Mouse (Mus musculus): ENCODE data around the gene Abtb1. TPM values are rescaled to one million over a fixed set of nuclear protein-coding genes. Genes with fewer than 3 reads are reported as not detected.
A peak's percentile ranks its signal among the peaks of the same experiment; 100 is the strongest.

The Abtb1 gene
- total RNA-seq, 4 experiments from 2014 or later, result 32.5 to 43.7 (median 39.8) TPM

- DNase-seq, result no peak
Observed at GRCm38 (mm10) chr6:88800735-88801134, 41.0 kb downstream of the Abtb1 start.

GRCm38 (mm10) chr6:88800191-88800590, 41.6 kb downstream of the Abtb1 start:
- no peak for DNase-seq

- peak; percentile 63 for DNase-seq
Observed at GRCm38 (mm10) chr6:88794561-88794971, 47.2 kb downstream of the Abtb1 start.

DNA sequence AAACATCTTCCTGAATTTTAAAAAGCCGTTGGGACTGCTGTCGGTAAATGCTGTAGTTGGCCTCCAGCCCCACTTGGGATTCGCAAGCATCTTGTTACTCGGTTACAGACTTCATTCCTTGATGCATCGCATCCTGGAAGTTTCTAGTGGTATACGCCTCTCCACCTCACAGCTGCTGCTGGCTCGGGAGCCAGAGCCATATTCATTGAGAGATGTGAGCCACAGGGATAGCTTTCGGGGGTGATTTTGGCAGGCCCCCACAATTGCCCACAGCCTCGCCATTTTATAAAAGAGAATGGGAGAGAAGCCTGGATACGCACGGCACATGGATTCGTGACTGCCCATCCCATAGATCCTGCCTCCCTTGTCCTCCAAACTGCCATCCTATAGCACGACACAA, 47.9 kb downstream of the Abtb1 start:
- no peak for DNase-seq

DNA sequence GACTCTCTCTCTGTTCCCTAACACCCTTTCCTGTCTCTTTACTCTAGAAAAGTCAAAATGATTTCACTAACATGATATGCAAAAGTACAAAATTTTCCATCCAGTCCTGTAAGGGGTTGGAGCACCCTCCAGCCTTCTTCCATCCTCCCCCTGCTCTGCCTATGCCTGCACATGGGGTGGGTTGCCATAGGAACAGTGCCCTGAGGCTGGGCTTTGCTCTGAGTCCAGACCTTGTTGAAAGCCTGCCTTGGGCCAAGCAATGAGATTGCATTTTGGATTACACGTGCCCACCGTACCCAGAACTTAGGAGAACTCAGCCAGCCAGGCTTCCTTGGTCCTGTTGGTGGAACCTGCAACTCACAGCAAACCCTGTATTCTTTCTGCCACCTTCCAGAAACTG, 48.5 kb downstream of the Abtb1 start:
- no peak for DNase-seq

DNA sequence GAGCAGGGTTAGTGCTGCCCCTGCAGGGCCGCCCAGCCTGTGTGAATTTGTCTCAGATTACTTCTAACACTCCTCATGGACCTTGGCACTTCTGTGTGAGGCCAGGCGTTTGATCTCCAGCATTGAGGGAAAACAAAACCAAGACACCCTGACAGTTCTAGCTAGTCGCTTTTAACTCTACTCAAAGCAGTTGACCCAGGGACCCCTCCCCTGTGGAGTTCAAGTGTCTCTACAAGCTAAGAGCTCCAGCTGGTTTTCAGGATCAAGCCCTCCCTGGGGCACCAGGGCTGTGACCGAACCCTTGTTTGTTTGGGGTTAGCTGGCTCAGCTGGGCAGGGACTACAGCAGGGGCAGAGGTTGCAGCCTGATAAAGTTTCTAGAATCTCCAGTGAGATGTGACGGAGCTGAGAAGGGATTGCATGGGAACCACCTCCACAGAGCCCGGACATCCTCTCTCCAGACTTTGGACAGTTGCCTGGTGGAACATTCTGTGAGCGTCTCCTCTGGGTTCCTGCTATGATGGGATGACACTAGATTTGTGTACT, 49.6 kb downstream of the Abtb1 start:
- DNase-seq, result no peak

DNA sequence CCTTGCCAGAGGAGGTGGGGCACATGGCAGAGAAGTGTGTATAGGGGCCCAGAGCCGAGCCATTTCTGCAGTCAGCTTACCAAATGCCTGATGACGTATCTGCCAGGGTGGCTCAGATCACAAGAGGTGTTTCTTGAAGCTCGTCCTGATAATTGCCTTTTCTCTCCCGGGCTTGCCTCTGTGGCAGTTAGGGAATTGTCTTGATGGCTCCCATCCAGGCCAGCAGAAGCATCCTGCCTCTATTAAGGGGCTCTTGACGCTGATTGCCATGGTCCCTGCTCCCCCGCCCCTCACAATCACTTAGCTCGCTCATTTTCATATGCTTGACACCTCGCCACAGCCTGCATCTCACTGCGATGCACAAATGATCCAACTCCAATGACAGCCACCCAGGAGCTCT, 50.5 kb downstream of the Abtb1 start:
- no peak for DNase-seq

GRCm38 (mm10) chr6:88788219-88788618, 53.6 kb downstream of the Abtb1 start:
- DNase-seq, result no peak

- DNase-seq, result no peak
Observed at GRCm38 (mm10) chr6:88787496-88787895, 54.3 kb downstream of the Abtb1 start.

DNA sequence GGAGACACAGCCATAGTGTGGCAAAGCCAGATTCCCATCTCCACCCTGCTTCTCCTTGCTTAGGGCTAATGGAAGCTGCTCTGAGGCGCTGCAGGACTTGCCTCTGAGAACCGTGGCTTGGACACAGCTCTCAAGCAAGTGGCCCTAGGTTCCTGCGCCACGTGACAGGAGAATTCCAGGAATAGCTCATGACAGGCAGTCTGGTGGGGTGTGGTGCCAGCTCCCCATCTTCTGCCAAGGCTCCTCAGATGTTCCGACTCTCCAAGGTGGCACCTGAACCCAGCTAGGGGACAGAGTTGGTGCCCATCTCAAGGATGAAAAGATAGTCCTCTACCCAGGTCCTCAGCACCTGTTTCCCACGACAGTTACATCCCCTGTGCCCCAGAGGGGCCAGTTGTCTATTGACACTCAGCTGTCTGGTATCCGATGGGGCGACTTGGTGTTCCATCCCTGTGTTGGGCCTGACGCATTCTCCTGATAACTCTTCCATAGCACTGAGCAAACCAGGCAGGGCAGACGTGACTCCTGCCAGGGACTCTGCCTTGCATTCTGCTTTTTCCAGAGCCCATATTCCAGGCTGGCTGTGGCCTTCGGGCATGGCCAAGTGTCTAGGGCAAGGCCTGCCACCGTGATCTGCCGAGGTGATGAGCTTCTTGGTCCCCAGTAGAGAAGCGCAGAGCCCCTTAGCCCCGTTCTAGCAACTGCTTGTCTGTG, 54.9 kb downstream of the Abtb1 start:
- DNase-seq, result no peak

Other genes starting within 250 kb of the Abtb1 start
- gene Kbtbd12, start 204.0 kb downstream of the Abtb1 start, total RNA-seq (2022), result 1 to 10 TPM in 2 of 4 experiments, under 1 TPM in 2; 0.31 to 2.4 (median 1.6) TPM
- gene Mgll, start 117.6 kb downstream of the Abtb1 start, total RNA-seq (2022), result 100 to 1,000 TPM in 3 of 4 experiments, 10 to 100 TPM in 1; 99.2 to 165 (median 135) TPM
- 100 to 1,000 TPM in 2 of 4 experiments, 10 to 100 TPM in 2; 40.6 to 123 (median 83.0) TPM for gene Podxl2, start 33.1 kb upstream of the Abtb1 start, total RNA-seq (2022)
- gene Mcm2, start 56.8 kb upstream of the Abtb1 start, total RNA-seq (2022), result 10 to 100 TPM; 26.9 to 51.6 (median 35.2) TPM
- 100 to 1,000 TPM; 122 to 168 (median 148) TPM for gene Tpra1, start 60.3 kb upstream of the Abtb1 start, total RNA-seq (2022)